Mouse (Mus musculus): ENCODE data around the gene Rpap3. TPM values are rescaled to one million over a fixed set of nuclear protein-coding genes. Genes with fewer than 3 reads are reported as not detected.

Rpap3 gene
- total and polyA plus RNA-seq, 2 experiments from 2014 or later, result 14.1 to 38.1 TPM

GRCm38 (mm10) chr15:97664981-97665668 is 40.5 kb downstream of the Rpap3 start:
- Histone ChIP-seq H3K9me3 (ENCODE audit: low read length) (no peaks in the 10 kb centered on the region), H3K27ac (no peak overlapping the region), H3K4me3 (ENCODE audit: low read length) (no peak overlapping the region), H3K4me2 (ENCODE audit: low read depth, low read length) (no peak overlapping the region), H3K27me3 (ENCODE audit: insufficient read depth, low read length) (no peaks in the 10 kb centered on the region), H3K4me1 (ENCODE audit: insufficient read depth, low read length) (no peaks in the 10 kb centered on the region), H3K36me3 (ENCODE audit: insufficient read depth, low read length) (no peaks in the 10 kb centered on the region), H3K9ac (replicated peaks; ENCODE audit: low read length) (no peak overlapping the region)
- peak; percentile 72 for DNase-seq (ENCODE audit: low spot score)
- no peak for ATAC-seq
- TF ChIP-seq CTCF (IDR thresholded peaks at IDR 0.05; ENCODE audit: low read depth), result peak; percentile 81
- WGBS, result 63% methylated on average over 16 of the region's 16 CpGs

- DNase-seq (ENCODE audit: low spot score) (peak; percentile 91), ATAC-seq (peak; percentile 86)
- H3K4me2 ChIP-seq (ENCODE audit: low read depth, low read length), result peak overlapping the region; percentile 69
- H3K27me3 ChIP-seq (ENCODE audit: insufficient read depth, low read length), result no peaks in the 10 kb centered on the region
- WGBS, result 6% methylated on average over 19 of the region's 19 CpGs
- peak overlapping the region; percentile 43 for H3K4me3 ChIP-seq (ENCODE audit: low read length)
- no peaks in the 10 kb centered on the region for H3K9me3 ChIP-seq (ENCODE audit: low read length)
- H3K4me1 ChIP-seq (ENCODE audit: insufficient read depth, low read length), result no peaks in the 10 kb centered on the region
- peak overlapping the region; percentile 51 for H3K9ac ChIP-seq (replicated peaks; ENCODE audit: low read length)
- no peaks in the 10 kb centered on the region for H3K36me3 ChIP-seq (ENCODE audit: insufficient read depth, low read length)
- TF ChIP-seq CTCF (IDR thresholded peaks at IDR 0.05; ENCODE audit: low read depth), result peak; percentile 88
- peak overlapping the region; percentile 86 for H3K27ac ChIP-seq
Observed at GRCm38 (mm10) chr15:97663750-97664406, 41.7 kb downstream of the Rpap3 start.

GRCm38 (mm10) chr15:97658755-97659116 is 46.9 kb downstream of the Rpap3 start:
- ATAC-seq, result 0 out of 2 replicates have a peak, but pooled peaks have one; percentile 29
- WGBS, result 53% methylated on average over 8 of the region's 8 CpGs
- no peak for TF ChIP-seq CTCF (IDR thresholded peaks at IDR 0.05; ENCODE audit: low read depth)

GRCm38 (mm10) chr15:97657856-97658754 is 47.5 kb downstream of the Rpap3 start:
- WGBS, result 27% methylated on average over 26 of the region's 26 CpGs
- Histone ChIP-seq H3K36me3 (ENCODE audit: insufficient read depth, low read length) (no peaks in the 10 kb centered on the region), H3K9me3 (ENCODE audit: low read length) (no peaks in the 10 kb centered on the region), H3K4me1 (ENCODE audit: insufficient read depth, low read length) (peaks cover 7% of the 10 kb centered on the region; the same call in 1 of the 2 replicates), H3K9ac (replicated peaks; ENCODE audit: low read length) (no peak overlapping the region), H3K4me3 (ENCODE audit: low read length) (no peak overlapping the region), H3K4me2 (ENCODE audit: low read depth, low read length) (peak overlapping the region; percentile 31; the same call in 1 of the 2 replicates), H3K27ac (no peak overlapping the region), H3K27me3 (ENCODE audit: insufficient read depth, low read length) (no peaks in the 10 kb centered on the region)
- peak; percentile 40 for DNase-seq (ENCODE audit: low spot score)
- TF ChIP-seq CTCF (IDR thresholded peaks at IDR 0.05; ENCODE audit: low read depth), result no peak
- ATAC-seq, result 0 out of 2 replicates have a peak, but pooled peaks have one; percentile 49

More at GRCm38 (mm10) chr15:97658755-97659116, 46.9 kb downstream of the Rpap3 start:
- no peak overlapping the region for H3K9ac ChIP-seq (replicated peaks; ENCODE audit: low read length)
- H3K9me3 ChIP-seq (ENCODE audit: low read length), result no peaks in the 10 kb centered on the region
- no peaks in the 10 kb centered on the region for H3K27me3 ChIP-seq (ENCODE audit: insufficient read depth, low read length)
- H3K4me2 ChIP-seq (ENCODE audit: low read depth, low read length), result peak overlapping the region; percentile 31; the same call in 1 of the 2 replicates
- H3K36me3 ChIP-seq (ENCODE audit: insufficient read depth, low read length), result no peaks in the 10 kb centered on the region
- DNase-seq (ENCODE audit: low spot score), result no peak
- H3K4me1 ChIP-seq (ENCODE audit: insufficient read depth, low read length), result peaks cover 7% of the 10 kb centered on the region; the same call in 1 of the 2 replicates
- H3K27ac ChIP-seq, result no peak overlapping the region
- H3K4me3 ChIP-seq (ENCODE audit: low read length), result no peak overlapping the region

- no peak overlapping the region for H3K4me3 ChIP-seq (ENCODE audit: low read length)
- no peak overlapping the region for H3K9ac ChIP-seq (replicated peaks; ENCODE audit: low read length)
- DNase-seq (ENCODE audit: low spot score) (no peak), ATAC-seq (no peak)
- no peak for TF ChIP-seq CTCF (IDR thresholded peaks at IDR 0.05; ENCODE audit: low read depth)
- H3K27ac ChIP-seq, result no peak overlapping the region
- no peaks in the 10 kb centered on the region for H3K36me3 ChIP-seq (ENCODE audit: insufficient read depth, low read length)
- 84% methylated on average over 14 of the region's 14 CpGs for WGBS
- H3K4me1 ChIP-seq (ENCODE audit: insufficient read depth, low read length), result peaks cover 7% of the 10 kb centered on the region; the same call in 1 of the 2 replicates
- H3K4me2 ChIP-seq (ENCODE audit: low read depth, low read length), result no peak overlapping the region
- no peaks in the 10 kb centered on the region for H3K27me3 ChIP-seq (ENCODE audit: insufficient read depth, low read length)
- H3K9me3 ChIP-seq (ENCODE audit: low read length), result no peaks in the 10 kb centered on the region
Observed at GRCm38 (mm10) chr15:97657420-97657819, 48.2 kb downstream of the Rpap3 start.

- H3K9ac ChIP-seq (replicated peaks; ENCODE audit: low read length), result no peak overlapping the region
- no peak overlapping the region for H3K4me2 ChIP-seq (ENCODE audit: low read depth, low read length)
- H3K4me1 ChIP-seq (ENCODE audit: insufficient read depth, low read length), result no peaks in the 10 kb centered on the region; the same call in 1 of the 2 replicates
- 68% methylated on average over 4 of the region's 4 CpGs for WGBS
- H3K27me3 ChIP-seq (ENCODE audit: insufficient read depth, low read length), result no peaks in the 10 kb centered on the region
- H3K9me3 ChIP-seq (ENCODE audit: low read length), result no peaks in the 10 kb centered on the region
- no peak for ATAC-seq
- TF ChIP-seq CTCF (IDR thresholded peaks at IDR 0.05; ENCODE audit: low read depth), result no peak
- H3K4me3 ChIP-seq (ENCODE audit: low read length), result no peak overlapping the region
- no peak for DNase-seq (ENCODE audit: low spot score)
- H3K27ac ChIP-seq, result no peak overlapping the region
- no peaks in the 10 kb centered on the region for H3K36me3 ChIP-seq (ENCODE audit: insufficient read depth, low read length)
Observed at GRCm38 (mm10) chr15:97649726-97650125, 55.9 kb downstream of the Rpap3 start.
